Mouse (Mus musculus) small intestine, adult 2 months (tissue): ENCODE results near the gene C1ql1.

ENCODE experiments used
- CTCF ChIP-seq: fragments of 200-500 bp; IDR thresholded peaks from 2 replicates; pipeline ENCODE4 v1.5.1; 2012; ENCODE audit warnings: low read depth, mild to moderate bottlenecking, control low read depth, inconsistent platforms, low read length, moderate library complexity, mixed read lengths; ENCODE audit not compliant: insufficient replicate concordance, insufficient read length; ENCODE audit errors: extremely low read depth
- POLR2A ChIP-seq: fragments of 200-500 bp; IDR thresholded peaks from 2 replicates; pipeline ENCODE4 v1.6.1; 2012; ENCODE audit warnings: low read depth, mild to moderate bottlenecking, control low read depth, inconsistent platforms, low read length, moderate library complexity

DNA sequence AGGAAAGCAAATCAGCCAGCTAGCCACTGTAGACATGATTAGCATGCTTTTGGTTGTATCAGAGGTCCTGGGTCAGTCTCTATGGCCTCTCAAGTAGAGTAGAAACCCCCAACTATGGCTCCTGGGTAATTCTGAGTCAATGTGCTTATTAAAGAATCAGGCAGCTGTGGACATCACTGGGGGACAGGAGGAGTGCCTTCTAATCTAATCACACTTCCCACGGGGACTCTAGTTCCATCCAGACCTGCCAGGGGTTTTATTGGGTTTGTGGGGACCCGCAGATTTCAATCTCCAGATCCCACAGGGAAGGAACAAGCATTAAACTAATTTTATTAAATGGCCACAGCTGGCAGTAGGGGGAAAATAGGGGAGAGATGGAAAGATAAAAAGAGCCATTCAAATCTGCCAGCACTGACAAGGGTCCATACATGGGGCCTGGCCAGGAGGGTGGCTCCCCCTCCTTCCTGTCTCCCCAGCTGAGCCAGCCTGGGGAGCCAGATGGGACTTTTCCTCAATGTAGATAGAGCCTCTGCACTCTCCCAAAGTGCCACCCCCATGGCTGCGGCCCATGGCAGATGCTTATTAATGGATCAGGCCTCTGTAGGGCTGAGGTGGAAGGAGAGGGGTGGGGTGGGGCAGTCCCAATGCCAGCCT, 8.8 kb downstream of the C1ql1 start:
- TF ChIP-seq CTCF (no peak), POLR2A (no peak)
